Mouse (Mus musculus): Measurements from ENCODE around the gene Arv1.

DNA sequence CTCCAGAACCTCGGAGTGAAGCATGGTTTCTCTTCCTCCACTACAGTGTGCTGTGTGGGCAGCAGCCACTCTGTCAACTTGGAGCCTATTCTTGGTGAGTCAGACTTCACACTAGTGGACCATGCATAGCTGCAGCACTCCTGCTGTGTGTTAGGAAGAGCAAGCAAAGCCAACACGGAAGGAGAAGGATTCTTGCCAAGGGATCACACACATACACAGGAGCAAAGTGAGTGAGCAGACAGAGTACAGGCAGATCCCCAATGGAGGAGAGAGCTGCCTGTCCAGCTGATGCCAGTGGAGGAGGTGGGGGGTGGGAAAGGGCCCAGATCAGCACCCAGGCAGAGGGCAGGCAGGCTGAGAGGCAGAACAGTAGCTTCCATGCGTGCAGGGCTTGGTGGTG lies 19.8 kb upstream of the Arv1 start:
- TF ChIP-seq CTCF (IDR thresholded peaks at IDR 0.05) (no peak), EP300 (IDR thresholded peaks at IDR 0.05) (no peak)
